Mouse (Mus musculus): ENCODE results near the gene Ube2c. TPM values are rescaled to one million over a fixed set of nuclear protein-coding genes. Genes with fewer than 3 reads are reported as not detected.

The Ube2c gene
- 1.4 and 3.8 TPM in 2 replicates for polyA plus RNA-seq (2012; ENCODE audit: insufficient read depth, insufficient read length, missing spikeins)

DNA sequence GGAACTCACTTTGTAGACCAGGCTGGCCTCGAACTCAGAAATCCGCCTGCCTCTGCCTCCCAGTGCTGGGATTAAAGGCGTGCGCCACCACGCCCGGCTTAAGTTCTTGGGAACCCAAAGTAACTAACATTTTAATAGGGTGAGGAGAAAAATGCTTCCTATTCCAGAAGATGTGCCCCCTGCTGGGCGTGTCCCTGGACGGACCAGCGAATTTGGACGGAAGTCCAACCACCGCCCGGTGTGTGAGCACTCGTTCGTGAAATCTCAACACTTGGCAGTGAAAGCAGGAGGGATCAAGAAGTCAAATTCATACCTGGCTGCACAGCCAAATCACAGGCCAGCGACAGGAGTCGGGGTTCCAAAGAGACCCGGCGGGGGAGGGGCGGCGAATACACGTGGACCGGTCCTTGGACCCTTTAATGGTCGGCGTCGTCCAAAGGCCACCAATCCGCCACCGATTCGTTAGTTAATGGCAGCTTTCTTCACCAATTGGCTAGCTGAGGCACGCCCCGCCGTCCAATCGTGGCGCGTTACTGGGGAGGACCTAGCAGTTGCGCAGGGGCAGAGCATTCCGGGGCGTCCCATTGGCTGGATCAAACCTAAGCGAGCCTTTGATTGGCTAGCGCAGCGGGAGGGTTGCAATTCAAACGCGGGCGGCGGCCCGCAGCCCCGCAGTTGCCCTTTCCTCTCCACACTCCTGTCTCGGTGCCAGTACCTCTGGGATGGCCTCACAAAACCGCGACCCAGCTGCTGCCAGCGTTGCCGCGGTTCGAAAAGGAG, at the start of gene Ube2c:
Ube2c (plus strand) TSS at position 641 of the 780 bp plus-strand sequence.
- H3K4me1 ChIP-seq (ENCODE audit: control insufficient read depth, insufficient read depth, insufficient read length, low read length): no peaks in the 10 kb centered on the region
- H3K27ac ChIP-seq (replicated peaks; ENCODE audit: low read depth, low read length): no peak within 1 kb of the TSS
- peak within 1 kb of the TSS; percentile 70 for H3K4me3 ChIP-seq (ENCODE audit: insufficient read depth, low read depth, low read length)

DNA sequence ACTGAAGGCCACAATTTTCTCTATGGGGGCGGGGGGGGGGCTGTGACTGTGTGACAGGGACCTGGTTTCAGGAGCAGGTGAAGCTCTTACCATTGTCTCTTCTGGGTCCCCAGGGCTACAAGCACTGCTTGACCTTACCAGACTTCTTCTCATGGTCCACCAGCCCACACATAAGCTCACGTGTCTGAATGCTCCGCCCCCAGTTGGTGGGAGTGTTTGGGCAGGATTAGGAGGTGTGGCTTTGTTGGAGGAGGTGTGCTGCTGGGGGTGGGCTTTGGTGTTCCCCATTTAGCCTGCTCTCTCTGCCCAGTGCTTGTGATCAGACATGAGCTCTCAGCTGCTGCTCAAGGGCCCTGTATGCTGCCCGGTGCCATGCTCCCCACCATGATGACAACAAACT, 46.4 kb upstream of the Ube2c start:
- Histone ChIP-seq H3K27ac (replicated peaks; ENCODE audit: low read depth, low read length) (no peak overlapping the region), H3K4me1 (ENCODE audit: control insufficient read depth, insufficient read depth, insufficient read length, low read length) (no peaks in the 10 kb centered on the region), H3K4me3 (ENCODE audit: insufficient read depth, low read depth, low read length) (no peak overlapping the region)

DNA sequence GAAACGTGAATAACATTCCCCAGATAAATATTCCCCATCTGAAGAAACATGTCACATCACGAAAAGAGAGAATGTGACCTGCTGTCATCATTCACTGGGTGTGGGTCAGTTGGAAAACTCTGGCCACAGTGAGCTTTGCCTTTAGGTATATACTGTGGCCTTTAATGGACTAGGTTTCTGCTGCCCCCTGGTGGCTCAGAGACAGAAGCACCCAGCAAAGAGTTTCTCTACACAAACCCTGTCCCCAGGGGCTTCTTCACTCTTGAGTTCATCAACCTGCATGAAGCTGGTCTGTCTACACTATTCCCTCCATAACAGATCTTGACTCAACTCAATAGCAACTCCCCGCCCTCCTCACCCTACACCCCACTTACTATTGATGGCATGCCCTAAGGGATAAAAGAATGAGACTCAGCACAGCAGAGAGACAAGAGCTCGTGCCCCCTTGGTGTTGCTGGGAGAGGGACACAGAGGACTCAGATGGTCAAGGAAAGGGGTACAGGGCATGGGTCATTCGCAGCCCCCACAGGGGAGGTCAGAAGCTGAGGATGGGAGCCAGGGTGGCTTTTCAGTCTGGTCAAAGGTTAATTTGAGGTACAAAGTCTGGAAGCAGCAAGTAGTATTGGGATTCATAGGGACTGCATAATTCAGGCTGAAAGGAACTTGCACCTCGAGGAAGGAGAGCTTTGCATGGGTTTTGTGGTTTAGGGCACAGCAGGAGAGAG, 43.6 kb upstream of the Ube2c start:
- no peak overlapping the region for H3K27ac ChIP-seq (replicated peaks; ENCODE audit: low read depth, low read length)
- H3K4me3 ChIP-seq (ENCODE audit: insufficient read depth, low read depth, low read length): no peak overlapping the region
- no peaks in the 10 kb centered on the region for H3K4me1 ChIP-seq (ENCODE audit: control insufficient read depth, insufficient read depth, insufficient read length, low read length)

DNA sequence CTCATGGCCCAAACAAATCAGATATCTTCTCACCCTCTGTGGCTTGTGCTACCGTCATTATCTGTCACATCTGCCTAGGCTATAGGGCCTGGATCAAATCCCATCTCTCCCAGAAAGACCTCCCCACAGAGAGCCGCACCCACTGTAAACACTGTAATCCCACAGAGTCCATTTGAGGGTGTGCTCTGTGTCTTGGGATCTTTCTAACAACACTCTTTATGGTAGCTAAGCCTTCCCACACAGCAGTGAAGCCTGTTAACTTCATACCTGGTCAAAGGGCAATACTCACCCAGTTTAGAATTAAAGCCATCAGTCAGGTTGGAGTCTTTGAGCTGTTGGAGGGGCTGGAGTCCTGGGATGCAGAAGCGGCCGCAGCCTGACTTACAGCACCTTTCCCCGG, 38.0 kb upstream of the Ube2c start:
- H3K4me1 ChIP-seq (ENCODE audit: control insufficient read depth, insufficient read depth, insufficient read length, low read length): no peaks in the 10 kb centered on the region
- H3K27ac ChIP-seq (replicated peaks; ENCODE audit: low read depth, low read length): no peak overlapping the region
- H3K4me3 ChIP-seq (ENCODE audit: insufficient read depth, low read depth, low read length): no peak overlapping the region

DNA sequence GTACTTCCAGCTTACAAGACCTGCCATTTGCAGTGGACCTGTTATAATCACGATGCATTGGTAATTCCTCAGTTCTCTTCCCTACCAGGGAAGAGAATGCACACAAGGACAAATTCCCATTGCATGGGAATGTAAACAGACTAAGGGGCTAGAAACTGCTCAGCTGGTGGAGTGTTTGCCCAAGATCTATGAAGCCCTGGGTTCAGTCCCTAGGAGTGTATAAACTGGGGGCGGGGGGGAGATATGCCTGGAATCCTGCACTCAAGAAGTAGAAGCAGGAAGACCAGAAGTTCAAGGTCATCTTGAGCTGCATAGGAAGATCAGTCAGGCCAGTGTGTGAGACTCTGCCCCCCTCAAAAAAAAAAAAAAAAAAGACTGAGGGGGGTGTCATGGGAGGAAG, 36.4 kb upstream of the Ube2c start:
- Histone ChIP-seq H3K27ac (replicated peaks; ENCODE audit: low read depth, low read length) (no peak overlapping the region), H3K4me1 (ENCODE audit: control insufficient read depth, insufficient read depth, insufficient read length, low read length) (no peaks in the 10 kb centered on the region), H3K4me3 (ENCODE audit: insufficient read depth, low read depth, low read length) (no peak overlapping the region)

DNA sequence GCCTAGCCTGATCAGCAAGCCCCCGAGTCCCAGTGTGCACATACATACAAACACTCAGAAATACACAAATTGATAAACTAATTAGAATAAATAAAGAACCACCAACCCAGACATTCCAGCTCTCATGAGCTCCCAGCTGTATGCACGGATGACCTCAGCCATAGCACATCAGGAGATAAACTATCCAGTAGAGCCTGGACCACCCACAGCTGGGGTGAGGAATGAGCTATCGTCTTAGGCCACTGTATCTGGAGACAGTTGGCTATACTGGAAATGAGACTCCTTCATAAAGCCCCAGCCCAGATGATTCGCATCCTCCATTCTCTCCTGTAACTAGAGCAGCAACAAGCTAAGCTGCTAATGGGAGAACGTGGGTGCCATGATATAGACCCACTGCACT, 34.9 kb upstream of the Ube2c start:
- Histone ChIP-seq H3K27ac (replicated peaks; ENCODE audit: low read depth, low read length) (no peak overlapping the region), H3K4me3 (ENCODE audit: insufficient read depth, low read depth, low read length) (no peak overlapping the region), H3K4me1 (ENCODE audit: control insufficient read depth, insufficient read depth, insufficient read length, low read length) (no peaks in the 10 kb centered on the region)

DNA sequence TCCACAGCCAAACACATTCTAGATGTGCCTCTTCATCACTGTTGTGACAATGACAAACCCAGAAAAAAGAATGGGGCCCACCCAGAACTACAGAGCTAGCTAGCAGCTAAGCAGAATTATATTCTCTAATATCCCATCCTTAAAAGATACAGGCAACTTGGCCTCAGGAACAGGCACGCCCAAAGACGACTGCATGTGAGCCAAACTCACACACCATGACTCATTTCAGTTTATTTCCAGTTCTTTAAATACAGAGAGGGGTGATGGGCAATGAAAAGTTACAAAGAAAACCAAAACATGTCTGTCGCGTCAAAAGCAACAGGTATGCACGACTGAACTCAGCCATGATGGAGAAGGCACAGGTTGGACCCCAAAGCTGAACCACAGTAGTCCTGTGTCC, 34.3 kb upstream of the Ube2c start:
- no peak overlapping the region for H3K27ac ChIP-seq (replicated peaks; ENCODE audit: low read depth, low read length)

DNA sequence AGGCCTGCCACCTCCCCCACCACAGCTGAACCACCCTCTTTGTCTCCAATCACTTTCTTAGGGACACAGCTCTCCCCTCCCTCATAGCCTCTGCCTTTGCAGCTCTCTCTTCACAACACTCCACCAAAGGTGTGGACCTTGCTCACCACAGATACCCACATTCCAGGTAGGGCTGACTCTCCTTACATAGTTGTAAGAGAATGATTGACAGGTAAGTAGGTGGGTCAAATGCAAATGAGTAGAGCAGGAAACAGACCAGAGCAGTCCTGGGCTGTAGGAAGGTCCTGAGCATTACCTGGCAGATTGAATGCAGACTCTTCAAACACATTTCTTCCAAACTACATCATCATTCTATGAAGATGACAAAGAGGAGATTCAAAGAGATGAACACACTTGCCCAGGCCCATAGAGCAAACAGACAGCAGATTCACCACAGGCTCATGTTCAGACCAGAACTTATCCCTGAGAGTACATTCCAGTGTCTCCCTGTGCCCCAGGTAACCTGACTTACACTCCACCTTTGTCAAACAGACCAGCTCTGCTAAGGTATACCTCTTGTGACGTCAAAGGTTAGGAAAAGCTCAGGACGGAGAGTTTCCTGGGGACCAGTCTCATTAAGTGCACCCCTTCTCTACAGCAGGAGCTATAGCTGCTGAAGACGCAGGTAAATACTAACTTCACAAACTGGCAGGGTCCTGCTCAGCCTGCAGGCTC, 32.2 kb upstream of the Ube2c start:
- H3K4me3 ChIP-seq (ENCODE audit: insufficient read depth, low read depth, low read length): no peak overlapping the region
- H3K4me1 ChIP-seq (ENCODE audit: control insufficient read depth, insufficient read depth, insufficient read length, low read length): no peaks in the 10 kb centered on the region
- no peak overlapping the region for H3K27ac ChIP-seq (replicated peaks; ENCODE audit: low read depth, low read length)

More for the DNA sequence above, 34.3 kb upstream of the Ube2c start:
- Histone ChIP-seq H3K4me3 (ENCODE audit: insufficient read depth, low read depth, low read length) (no peak overlapping the region), H3K4me1 (ENCODE audit: control insufficient read depth, insufficient read depth, insufficient read length, low read length) (no peaks in the 10 kb centered on the region)

DNA sequence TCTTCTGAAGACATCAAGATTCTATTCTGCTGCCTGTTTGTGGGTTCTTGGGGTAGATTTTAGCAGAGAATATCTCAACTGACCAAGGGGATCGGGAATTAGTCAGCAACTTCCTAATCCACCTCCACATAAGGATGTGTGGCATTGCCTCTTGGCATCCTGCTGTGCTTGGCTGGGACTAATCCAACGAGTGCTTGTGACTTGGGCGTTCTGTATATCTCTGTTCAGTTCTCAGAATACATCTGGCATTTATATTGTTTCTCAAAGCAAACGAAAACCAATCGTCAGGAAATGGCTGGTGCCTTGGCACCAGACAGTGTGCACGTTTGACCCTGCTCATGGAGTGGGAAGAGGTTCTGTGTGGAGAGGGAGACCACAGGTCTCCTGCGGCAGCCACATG, 29.8 kb upstream of the Ube2c start:
- Histone ChIP-seq H3K4me1 (ENCODE audit: control insufficient read depth, insufficient read depth, insufficient read length, low read length) (no peaks in the 10 kb centered on the region), H3K4me3 (ENCODE audit: insufficient read depth, low read depth, low read length) (no peak overlapping the region), H3K27ac (replicated peaks; ENCODE audit: low read depth, low read length) (no peak overlapping the region)

DNA sequence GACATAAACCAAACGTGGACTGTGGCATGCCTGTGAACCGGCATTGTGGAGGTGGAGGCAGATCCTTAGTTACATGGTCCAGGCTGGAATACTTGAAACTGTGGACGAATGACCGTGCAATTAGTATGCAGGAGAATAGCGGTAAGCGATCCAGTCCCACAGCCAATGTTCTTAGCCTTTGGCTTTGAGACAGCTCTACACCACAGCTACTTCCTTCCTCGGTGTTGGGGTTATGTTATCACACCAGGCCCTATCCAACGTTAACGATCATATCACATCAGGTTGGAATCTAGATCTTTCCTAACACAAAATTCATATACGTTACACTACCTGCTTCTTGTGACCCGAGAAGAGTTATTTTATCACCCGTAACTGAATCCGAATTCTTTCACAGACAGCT, 24.7 kb upstream of the Ube2c start:
- H3K4me3 ChIP-seq (ENCODE audit: insufficient read depth, low read depth, low read length): peak overlapping the region; percentile 95
- no peak overlapping the region for H3K27ac ChIP-seq (replicated peaks; ENCODE audit: low read depth, low read length)
- peaks cover 4% of the 10 kb centered on the region; the same call in 1 of the 2 replicates for H3K4me1 ChIP-seq (ENCODE audit: control insufficient read depth, insufficient read depth, insufficient read length, low read length)

DNA sequence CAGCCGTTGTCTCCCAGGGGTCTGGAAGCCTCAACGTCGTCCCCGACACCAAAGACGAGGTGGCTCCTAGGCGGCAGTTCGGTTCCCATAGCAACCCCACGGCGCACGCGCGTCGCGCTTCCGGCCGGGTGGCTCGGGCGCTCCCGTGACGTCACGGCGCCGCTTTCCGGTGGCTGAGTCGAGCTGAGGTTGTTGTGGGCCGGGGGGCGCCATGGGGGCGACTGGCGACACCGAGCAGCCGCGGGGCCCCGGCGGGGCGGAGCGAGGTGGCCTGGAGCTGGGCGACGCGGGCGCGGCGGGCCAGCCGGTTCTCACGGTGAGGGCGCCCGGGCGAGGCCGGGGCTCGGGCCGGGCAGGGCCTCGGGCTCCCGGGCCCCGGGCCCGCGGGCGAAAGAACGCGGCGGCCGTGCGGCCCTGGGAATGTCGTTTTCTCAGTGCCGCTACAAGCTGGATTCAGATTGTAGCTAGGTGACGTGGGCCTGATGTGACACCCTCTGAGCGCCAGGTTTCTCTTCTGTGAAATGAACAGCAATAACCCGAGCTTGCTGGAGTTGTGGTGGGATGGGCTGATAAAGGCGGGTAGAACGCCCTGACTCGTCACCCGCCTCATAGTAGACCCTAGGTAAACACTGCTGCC, 23.7 kb upstream of the Ube2c start, which contains the start of the genes Wfdc3 and Dnttip1:
Wfdc3 (minus strand) TSS at position 89 of the 637 bp plus-strand sequence.
Dnttip1 (plus strand) TSS at position 141 of the 637 bp plus-strand sequence.
- peaks cover 4% of the 10 kb centered on the region; the same call in 1 of the 2 replicates for H3K4me1 ChIP-seq (ENCODE audit: control insufficient read depth, insufficient read depth, insufficient read length, low read length)
- peak within 1 kb of the TSS; percentile 95 for H3K4me3 ChIP-seq (ENCODE audit: insufficient read depth, low read depth, low read length)
- H3K27ac ChIP-seq (replicated peaks; ENCODE audit: low read depth, low read length): peak within 1 kb of the TSS; percentile 61; the same call in 1 of the 2 replicates

DNA sequence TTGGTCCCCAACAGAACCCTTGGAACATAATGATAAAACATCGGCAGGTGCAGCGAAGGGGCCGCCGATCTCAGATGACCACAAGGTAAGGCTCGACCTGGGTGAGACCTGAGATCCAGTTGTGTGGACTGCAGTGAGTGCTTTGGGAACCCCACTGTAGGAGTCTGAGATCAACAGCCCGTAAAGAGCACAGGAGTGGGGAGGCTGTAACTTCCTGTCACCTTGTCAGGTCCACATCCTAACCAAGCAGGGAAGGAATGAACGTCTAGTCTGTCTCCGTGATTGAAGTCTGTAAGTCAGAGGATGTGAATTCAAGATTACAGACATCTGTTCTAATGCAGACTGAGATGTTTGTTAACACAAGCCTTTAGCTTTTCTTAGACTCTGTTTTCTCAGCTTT, 23.0 kb upstream of the Ube2c start:
- Histone ChIP-seq H3K4me1 (ENCODE audit: control insufficient read depth, insufficient read depth, insufficient read length, low read length) (peaks cover 4% of the 10 kb centered on the region; the same call in 1 of the 2 replicates), H3K27ac (replicated peaks; ENCODE audit: low read depth, low read length) (no peak overlapping the region), H3K4me3 (ENCODE audit: insufficient read depth, low read depth, low read length) (peak overlapping the region; percentile 95)

DNA sequence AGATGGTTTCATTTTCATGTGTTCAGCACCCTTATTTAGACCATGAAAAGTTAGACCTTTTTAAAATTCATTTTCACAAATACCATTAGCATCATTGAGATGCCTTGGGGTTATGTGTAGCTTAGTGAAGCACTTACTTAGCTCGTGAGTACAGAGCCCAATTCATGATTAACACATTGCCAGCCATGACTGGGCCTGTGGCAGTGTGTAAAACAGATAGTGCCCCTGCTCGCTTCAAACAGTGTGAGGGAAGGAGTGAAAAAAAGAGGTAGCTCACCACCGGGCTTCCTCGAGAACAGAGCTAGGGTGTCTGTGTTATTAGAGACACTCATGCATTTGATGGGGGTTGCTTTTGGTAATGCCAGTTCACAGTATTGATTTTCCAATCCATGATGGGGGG, 21.5 kb upstream of the Ube2c start:
- H3K27ac ChIP-seq (replicated peaks; ENCODE audit: low read depth, low read length): no peak overlapping the region
- peaks cover 4% of the 10 kb centered on the region; the same call in 1 of the 2 replicates for H3K4me1 ChIP-seq (ENCODE audit: control insufficient read depth, insufficient read depth, insufficient read length, low read length)
- no peak overlapping the region for H3K4me3 ChIP-seq (ENCODE audit: insufficient read depth, low read depth, low read length)

DNA sequence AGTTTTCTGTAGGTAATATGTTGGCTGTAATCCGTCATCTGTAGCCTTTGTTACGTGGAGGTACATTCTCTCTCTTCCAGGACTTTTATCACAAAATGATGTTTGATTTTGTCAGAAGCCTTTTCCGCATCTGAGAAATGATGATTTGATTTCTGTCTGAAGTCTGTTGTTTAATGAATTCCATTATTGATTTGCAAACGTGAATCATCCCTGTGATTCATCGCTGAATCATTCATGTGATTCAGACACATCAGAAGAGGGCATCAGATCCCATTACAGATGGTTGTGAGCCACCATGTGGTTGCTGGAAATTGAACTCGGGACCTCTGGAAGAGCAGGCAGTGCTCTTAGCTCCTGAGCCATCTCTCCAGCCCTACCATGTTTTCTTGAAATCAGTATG, 20.7 kb upstream of the Ube2c start:
- Histone ChIP-seq H3K27ac (replicated peaks; ENCODE audit: low read depth, low read length) (no peak overlapping the region), H3K4me1 (ENCODE audit: control insufficient read depth, insufficient read depth, insufficient read length, low read length) (peaks cover 4% of the 10 kb centered on the region; the same call in 1 of the 2 replicates), H3K4me3 (ENCODE audit: insufficient read depth, low read depth, low read length) (no peak overlapping the region)

DNA sequence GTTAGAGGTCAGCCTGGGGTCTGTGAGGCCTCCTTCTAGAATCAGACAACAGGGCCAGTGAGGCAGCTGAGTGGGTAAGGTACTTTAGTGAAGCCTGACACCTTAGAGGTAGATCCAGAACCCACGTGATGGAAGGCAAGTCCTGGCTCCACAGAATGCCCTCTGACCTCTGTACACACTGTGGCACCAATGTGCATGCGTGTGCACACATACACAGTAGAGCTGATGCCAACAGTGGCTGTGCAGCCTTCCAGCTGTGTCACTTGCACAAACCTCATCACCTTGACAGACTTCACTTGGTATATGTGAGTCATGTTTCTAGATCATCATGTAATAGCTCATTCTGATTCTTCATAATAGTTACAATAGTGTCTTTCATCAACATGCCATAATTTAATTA, 17.2 kb upstream of the Ube2c start:
- H3K4me1 ChIP-seq (ENCODE audit: control insufficient read depth, insufficient read depth, insufficient read length, low read length): no peaks in the 10 kb centered on the region
- no peak overlapping the region for H3K27ac ChIP-seq (replicated peaks; ENCODE audit: low read depth, low read length)
- H3K4me3 ChIP-seq (ENCODE audit: insufficient read depth, low read depth, low read length): no peak overlapping the region

All from brown adipose tissue, adult 24 weeks (tissue).